Mouse (Mus musculus): ENCODE results near the gene Foxn3.

Foxn3 gene

DNA sequence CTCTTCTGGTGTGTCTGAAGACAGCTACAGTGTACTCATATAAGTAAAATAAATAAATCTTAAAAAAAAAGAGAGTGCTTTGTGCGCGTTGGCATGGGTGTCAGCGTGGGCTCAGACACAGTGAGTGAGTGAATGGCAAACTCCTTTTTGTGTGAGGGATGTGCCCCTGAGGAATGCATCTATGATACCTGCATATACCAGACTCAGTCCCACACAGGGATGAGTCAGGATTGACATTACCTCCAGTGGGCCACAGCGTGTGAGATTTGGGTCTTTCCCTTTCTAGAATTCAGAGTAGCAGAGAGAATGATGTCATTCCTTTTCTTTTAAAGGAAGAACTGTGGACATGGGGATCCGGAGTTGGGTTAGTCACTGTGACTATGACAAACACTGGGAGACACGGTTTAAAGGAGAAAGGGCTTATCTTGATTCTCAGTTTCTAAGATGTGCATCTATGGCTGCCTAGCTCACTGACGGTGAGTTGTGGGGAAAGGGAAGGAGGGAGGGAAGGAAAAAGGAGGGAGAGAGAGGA lies 380.1 kb downstream of the Foxn3 start:
- DNase-seq (ENCODE audit: low read depth, low spot score): no peak

- no peak for DNase-seq (ENCODE audit: low read depth, low spot score)
These were observed 381.0 kb downstream of the Foxn3 start for GRCm38 (mm10) chr12:99182338-99182737.

DNA sequence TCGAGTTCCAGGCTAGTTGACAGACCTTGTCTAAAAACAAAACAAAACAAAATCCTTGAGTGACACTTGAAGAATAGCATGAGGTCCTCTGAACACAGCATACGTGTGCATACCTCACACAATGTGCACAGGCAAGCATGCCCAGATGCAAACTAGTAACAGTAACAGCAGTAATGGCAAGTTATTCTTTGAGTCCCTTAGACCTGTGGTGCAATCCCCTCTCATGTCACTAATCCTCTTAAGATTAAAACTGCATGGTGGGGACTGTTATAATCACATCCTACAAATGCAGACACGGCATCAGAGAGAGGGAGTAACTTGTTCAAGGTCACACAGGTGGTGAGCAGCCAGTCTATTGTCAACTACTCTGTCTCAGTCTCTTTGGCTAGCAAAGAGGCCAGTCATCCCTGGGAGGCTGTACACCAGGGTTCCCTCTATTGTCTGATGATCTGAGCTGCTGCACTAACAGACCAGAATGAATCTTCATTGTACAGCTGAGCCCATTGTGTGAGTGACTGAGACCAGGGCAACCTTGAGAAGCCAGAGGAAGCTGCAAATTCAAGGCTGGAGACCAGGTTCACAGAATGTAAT lies 383.1 kb downstream of the Foxn3 start:
- no peak for DNase-seq (ENCODE audit: low read depth, low spot score)

- no peak for DNase-seq (ENCODE audit: low read depth, low spot score)
These were observed 388.3 kb downstream of the Foxn3 start for GRCm38 (mm10) chr12:99174979-99175621.

DNA sequence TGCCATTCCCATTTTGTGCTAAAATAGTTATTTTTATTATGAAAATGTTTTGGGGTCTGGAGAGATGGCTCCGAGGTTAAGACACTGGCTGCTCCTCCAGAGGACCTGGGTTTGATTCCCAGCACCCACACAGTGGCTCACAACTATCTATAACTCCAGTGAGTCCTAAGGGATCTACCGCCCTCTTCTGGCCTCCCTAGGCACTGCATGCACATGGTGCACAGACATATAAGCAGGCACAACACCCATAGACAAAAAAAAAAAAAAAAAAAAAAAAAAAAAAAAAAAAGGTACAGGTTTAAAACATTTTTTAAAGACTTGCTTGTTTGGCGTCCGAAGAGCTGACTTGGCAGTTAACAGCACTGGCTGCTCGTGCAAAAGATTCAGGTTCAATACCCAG lies 391.2 kb downstream of the Foxn3 start:
- no peak for DNase-seq (ENCODE audit: low read depth, low spot score)

DNA sequence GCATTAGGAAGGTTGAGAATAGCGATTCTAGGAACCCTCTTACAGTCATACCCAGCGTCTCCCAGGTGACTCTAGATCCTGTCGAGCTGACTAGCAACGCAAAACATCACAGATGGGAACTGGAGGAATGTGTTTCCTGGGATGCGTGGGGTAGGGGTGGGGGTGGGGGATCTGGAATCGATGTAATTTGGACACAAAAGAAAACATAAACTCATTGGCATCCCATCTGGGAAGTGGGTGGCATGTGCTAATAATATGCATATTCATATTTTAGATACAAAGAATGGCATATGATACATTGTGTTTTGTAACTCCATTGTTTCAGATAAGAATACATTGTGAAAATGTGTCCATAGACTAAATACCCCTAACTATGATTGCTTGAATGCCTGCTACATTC lies 393.5 kb downstream of the Foxn3 start:
- DNase-seq (ENCODE audit: low read depth, low spot score): no peak

DNA sequence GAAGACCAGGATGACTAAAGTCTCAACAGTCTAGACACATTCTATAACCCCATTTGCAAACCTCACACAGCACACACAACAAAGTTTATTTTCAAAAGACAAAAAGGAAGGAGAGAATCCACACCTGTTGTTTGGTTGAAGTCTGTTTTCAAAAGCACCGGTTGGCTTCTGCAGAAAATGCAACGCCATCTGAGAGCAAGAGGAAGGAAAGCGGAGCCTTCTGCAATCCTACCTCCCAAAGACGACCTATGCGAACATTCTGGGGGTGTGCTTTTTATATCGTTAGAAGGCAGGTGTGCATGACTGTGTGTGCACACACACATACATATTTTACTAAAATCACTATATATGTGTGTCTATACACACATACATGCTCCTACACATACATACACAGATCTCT lies 397.3 kb downstream of the Foxn3 start:
- no peak for DNase-seq (ENCODE audit: low read depth, low spot score)

GRCm38 (mm10) chr12:99163342-99163682 lies 400.1 kb downstream of the Foxn3 start:
- DNase-seq (ENCODE audit: low read depth, low spot score): no peak

GRCm38 (mm10) chr12:99162639-99163341 lies 400.6 kb downstream of the Foxn3 start:
- DNase-seq (ENCODE audit: low read depth, low spot score): no peak

- no peak for DNase-seq (ENCODE audit: low read depth, low spot score)
These were observed 401.2 kb downstream of the Foxn3 start for GRCm38 (mm10) chr12:99162188-99162587.

- no peak for DNase-seq (ENCODE audit: low read depth, low spot score)
These were observed 403.3 kb downstream of the Foxn3 start for GRCm38 (mm10) chr12:99160061-99160460.

DNA sequence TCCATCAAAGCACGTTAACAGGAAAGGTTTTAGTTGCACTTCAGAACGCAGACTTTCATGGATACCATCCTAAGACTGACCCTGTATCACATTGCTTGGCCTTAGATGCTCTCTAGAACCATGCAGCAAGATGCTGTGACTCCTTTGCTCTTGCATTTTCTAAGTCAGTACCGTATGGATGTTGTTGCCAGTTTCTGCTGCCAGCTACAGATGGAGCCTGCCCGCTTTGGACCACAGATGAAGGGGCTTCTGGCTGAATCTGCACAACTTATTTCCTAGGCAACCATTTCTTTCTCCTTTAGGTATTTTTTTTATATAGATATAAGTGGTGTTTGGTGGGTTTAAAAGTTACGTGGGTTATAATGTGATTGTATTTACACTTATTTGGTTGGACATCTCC lies 407.5 kb downstream of the Foxn3 start:
- no peak for DNase-seq (ENCODE audit: low read depth, low spot score)

GRCm38 (mm10) chr12:99154230-99154629 lies 409.2 kb downstream of the Foxn3 start:
- DNase-seq (ENCODE audit: low read depth, low spot score): no peak

- DNase-seq (ENCODE audit: low read depth, low spot score): no peak
These were observed 409.7 kb downstream of the Foxn3 start for GRCm38 (mm10) chr12:99153664-99154063.

DNA sequence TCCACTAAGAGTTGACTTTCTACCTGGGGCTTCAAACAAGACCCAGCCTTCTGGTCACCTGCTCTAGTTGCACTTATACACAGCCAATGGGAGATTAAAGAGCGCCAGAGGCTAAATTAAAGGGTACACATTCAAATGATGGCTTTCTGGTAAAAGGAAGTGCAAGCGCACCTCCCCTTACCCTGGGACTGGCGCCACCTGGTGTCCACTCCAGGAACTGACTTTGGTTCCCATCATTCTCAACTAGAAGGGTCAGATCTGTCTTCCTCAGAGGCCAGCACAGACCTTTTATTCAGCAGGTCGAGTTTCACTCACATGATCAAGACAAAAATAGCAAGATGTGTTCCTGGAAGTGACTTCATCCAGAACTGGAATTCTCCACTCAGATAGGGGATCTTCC lies 413.3 kb downstream of the Foxn3 start:
- DNase-seq (ENCODE audit: low read depth, low spot score): no peak

GRCm38 (mm10) chr12:99149193-99149592 lies 414.2 kb downstream of the Foxn3 start:
- no peak for DNase-seq (ENCODE audit: low read depth, low spot score)

Data from telencephalon, adult 2 months (tissue).